Mouse (Mus musculus): ENCODE measurements around the gene Vps41.

GRCm38 (mm10) chr13:18856026-18856802 is 139.1 kb downstream of the Vps41 start:
- no peak for TF ChIP-seq CTCF (IDR thresholded peaks at IDR 0.05; ENCODE audit: control insufficient read depth, insufficient read depth, insufficient read length)
- no peak for TF ChIP-seq FOSL1 (IDR thresholded peaks at IDR 0.05; ENCODE audit: insufficient read depth, low read length, poor library complexity, severe bottlenecking)
- no peak for TF ChIP-seq MAX (IDR thresholded peaks at IDR 0.05)
- no peak for TF ChIP-seq USF1 (IDR thresholded peaks at IDR 0.05; ENCODE audit: low read depth)
- no peak for TF ChIP-seq MYOG (IDR thresholded peaks at IDR 0.05; ENCODE audit: control insufficient read depth, extremely low read depth, insufficient read length)
- no peak for TF ChIP-seq MYOD1 (IDR thresholded peaks at IDR 0.05; ENCODE audit: control insufficient read depth, insufficient read length, low read depth)
- TF ChIP-seq CEBPB (IDR thresholded peaks at IDR 0.05; ENCODE audit: low read depth), result no peak
